Mouse (Mus musculus): ENCODE data around the gene Gpr152.

DNA sequence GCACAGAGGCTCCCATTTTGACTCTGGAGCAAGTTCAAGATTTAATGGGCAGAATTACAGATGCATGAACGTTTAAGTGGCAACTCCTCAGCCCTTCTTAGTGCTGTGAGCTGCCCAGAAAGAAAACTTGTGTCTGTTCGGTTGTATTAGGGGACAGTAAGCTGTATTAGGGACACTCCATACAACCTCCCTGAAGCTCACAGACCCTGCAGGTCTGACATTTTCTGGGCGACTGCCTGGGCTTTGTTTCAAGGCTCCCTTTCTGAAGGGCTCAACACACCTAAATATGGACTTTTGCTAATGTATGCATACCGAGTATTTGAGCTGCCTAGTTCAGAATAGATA lies 23.9 kb downstream of the Gpr152 start:
- no peak for TF ChIP-seq CTCF (IDR thresholded peaks at IDR 0.05; ENCODE audit: insufficient read depth, low read depth, low read length)
- TF ChIP-seq POLR2A (IDR thresholded peaks at IDR 0.05; ENCODE audit: insufficient read depth, low read depth, low read length): no peak

All from olfactory bulb, adult 2 months (tissue).